Mouse (Mus musculus) gastrocnemius, adult 8-10 months (tissue): ENCODE data around the gene Catsper1. TPM values are rescaled to one million over a fixed set of nuclear protein-coding genes. Genes with fewer than 3 reads are reported as not detected.

ENCODE experiments used
- total RNA-seq, 4 experiments: library from RNA; stranded (reverse); gene quantifications; 2 replicates each; pipeline ENCODE4 v1.2.4; 2022

Catsper1 gene
- total RNA-seq, 4 experiments from 2014 or later = not detected

Other genes with a start within 250 kb of the Catsper1 start
- 10 to 100 TPM; 37.4 to 44.7 (median 39.8) TPM for gene Yif1a, start 247.2 kb upstream of the Catsper1 start, total RNA-seq
- gene Cnih2, start 237.2 kb upstream of the Catsper1 start, total RNA-seq = not detected
- gene Rab1b, start 228.7 kb upstream of the Catsper1 start, total RNA-seq = 100 to 1,000 TPM; 124 to 137 (median 131) TPM
- 10 to 100 TPM; 60.6 to 68.9 (median 64.0) TPM for gene Klc2, start 217.2 kb upstream of the Catsper1 start, total RNA-seq
- gene Pacs1, start 62.6 kb upstream of the Catsper1 start, total RNA-seq = 1 to 10 TPM; 4.5 to 6.6 (median 5.4) TPM
- gene Sf3b2, start 40.3 kb upstream of the Catsper1 start, total RNA-seq = 10 to 100 TPM; 59.7 to 74.1 (median 62.9) TPM
- under 1 TPM in 1 of 4 experiments, not detected in 3; 0.17 TPM for gene Gal3st3, start 37.4 kb upstream of the Catsper1 start, total RNA-seq
- gene Cst6, start 13.8 kb downstream of the Catsper1 start, total RNA-seq = 10 to 100 TPM; 44.0 to 55.9 (median 44.9) TPM
- gene Eif1ad, start 31.0 kb downstream of the Catsper1 start, total RNA-seq = 10 to 100 TPM; 16.3 to 18.8 (median 17.9) TPM
- 100 to 1,000 TPM; 122 to 146 (median 135) TPM for gene Banf1, start 31.4 kb downstream of the Catsper1 start, total RNA-seq
- 10 to 100 TPM; 40.2 to 52.1 (median 45.3) TPM for gene Sart1, start 53.0 kb downstream of the Catsper1 start, total RNA-seq
- 1 to 10 TPM in 3 of 4 experiments, under 1 TPM in 1; 0.96 to 2.4 (median 2.0) TPM for gene Tsga10ip, start 66.8 kb downstream of the Catsper1 start, total RNA-seq
- 100 to 1,000 TPM; 727 to 752 (median 743) TPM for gene Drap1, start 89.2 kb downstream of the Catsper1 start, total RNA-seq
- gene AI837181, start 89.4 kb downstream of the Catsper1 start, total RNA-seq = 10 to 100 TPM; 33.7 to 38.3 (median 35.8) TPM
- gene Fosl1, start 111.8 kb downstream of the Catsper1 start, total RNA-seq = not detected
- gene Ccdc85b, start 122.2 kb downstream of the Catsper1 start, total RNA-seq = 1 to 10 TPM; 5.5 to 8.1 (median 6.3) TPM
- 10 to 100 TPM; 29.2 to 35.1 (median 32.8) TPM for gene Fibp, start 124.9 kb downstream of the Catsper1 start, total RNA-seq
- not detected for gene Ctsw, start 132.8 kb downstream of the Catsper1 start, total RNA-seq
- 1 to 10 TPM; 3.2 to 6.1 (median 3.8) TPM for gene Efemp2, start 138.2 kb downstream of the Catsper1 start, total RNA-seq
- 10 to 100 TPM; 18.5 to 22.8 (median 21.2) TPM for gene Mus81, start 152.7 kb downstream of the Catsper1 start, total RNA-seq
- 10 to 100 TPM; 44.8 to 57.2 (median 51.2) TPM for gene Cfl1, start 154.7 kb downstream of the Catsper1 start, total RNA-seq
- gene 1700020D05Rik, start 168.0 kb downstream of the Catsper1 start, total RNA-seq = under 1 TPM in 3 of 4 experiments, not detected in 1; 0.31 to 0.67 (median 0.47) TPM
- gene Snx32, start 174.8 kb downstream of the Catsper1 start, total RNA-seq = 1 to 10 TPM; 5.3 to 6.4 (median 5.9) TPM
- not detected for gene Ovol1, start 224.9 kb downstream of the Catsper1 start, total RNA-seq
- gene Ap5b1, start 232.3 kb downstream of the Catsper1 start, total RNA-seq = 1 to 10 TPM; 2.0 to 2.6 (median 2.5) TPM